Mouse (Mus musculus): ENCODE data around the gene Notch3.

- TF ChIP-seq CTCF (IDR thresholded peaks at IDR 0.05; ENCODE audit: low read depth) (no peak), EP300 (IDR thresholded peaks at IDR 0.05; ENCODE audit: low read depth) (no peak)
Measured at GRCm38 (mm10) chr17:32209144-32209543, 42.5 kb upstream of the Notch3 start.

Data from liver, postnatal 0 days (tissue).